Mouse (Mus musculus) E14TG2a.4 (cell line): ENCODE data around the gene Emilin2.

Source experiments
- CTCF ChIP-seq: conservative IDR thresholded peaks from 2 replicates; pipeline ENCODE4 v1.5.1; 2014; ENCODE audit warnings: low read length
- POU5F1 ChIP-seq: IDR thresholded peaks from 2 replicates; pipeline ENCODE4 v1.6.1; 2014; ENCODE audit warnings: low read length, borderline replicate concordance

DNA sequence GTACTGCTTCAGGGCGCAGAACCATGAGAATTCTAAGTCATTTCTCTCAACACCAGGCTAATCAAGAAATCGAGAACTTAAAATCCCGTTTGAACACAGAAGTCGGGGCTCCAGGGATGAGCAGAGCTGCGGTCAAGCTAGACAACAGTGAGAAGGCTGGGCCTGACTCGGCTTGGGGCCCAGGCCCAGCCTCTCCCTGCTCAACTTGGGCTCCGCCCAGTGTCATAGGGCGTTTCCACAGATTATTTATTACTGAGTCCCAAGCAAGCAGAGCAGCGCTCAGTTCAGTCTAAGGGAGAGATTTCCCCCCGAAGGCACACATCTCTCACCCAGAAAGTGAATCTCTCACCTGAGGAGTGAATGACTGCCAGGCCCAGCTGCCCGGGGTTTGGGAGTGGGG, 52.1 kb downstream of the Emilin2 start:
- TF ChIP-seq CTCF (no peak), POU5F1 (no peak)
